Mouse (Mus musculus) heart, adult 2 months (tissue): ENCODE data around the gene Mxd3. TPM values are rescaled to one million over a fixed set of nuclear protein-coding genes. Genes with fewer than 3 reads are reported as not detected.

ENCODE experiments used
- DNase-seq, 2 experiments: peaks; one replicate each; pipeline ENCODE4 v3.0.0; 2021
- H3K27ac ChIP-seq: fragments of 200-600 bp; 2 replicates; pipeline ENCODE4 v1.8.1; 2022
- H3K27me3 ChIP-seq: fragments of 200-500 bp; 2 replicates; pipeline ENCODE4 v1.6.1; 2012; ENCODE audit warnings: mild to moderate bottlenecking, low read length, inconsistent platforms, mixed read lengths; ENCODE audit not compliant: control insufficient read depth, insufficient read depth
- H3K36me3 ChIP-seq: fragments of 200-500 bp; 2 replicates; pipeline ENCODE4 v1.6.1; 2012; ENCODE audit warnings: low read length, inconsistent platforms; ENCODE audit not compliant: control insufficient read depth, insufficient read depth
- H3K4me1 ChIP-seq: fragments of 200-500 bp; 2 replicates; pipeline ENCODE4 v1.6.1; 2011; ENCODE audit warnings: low read length; ENCODE audit not compliant: control insufficient read depth, insufficient read depth
- H3K4me3 ChIP-seq: fragments of 200-600 bp; 2 replicates; pipeline ENCODE4 v1.8.1; 2022
- H3K79me2 ChIP-seq: fragments of 200-500 bp; replicated peaks from 2 replicates; pipeline ENCODE4 v1.6.1; 2012; ENCODE audit warnings: mild to moderate bottlenecking, inconsistent platforms, low read length, moderate library complexity, mixed read lengths; ENCODE audit not compliant: control insufficient read depth, insufficient read depth
- H3K9ac ChIP-seq: fragments of 200-500 bp; 2 replicates; pipeline ENCODE4 v1.6.1; 2012; ENCODE audit warnings: low read depth, mild to moderate bottlenecking, control low read depth, inconsistent platforms, low read length, mixed read lengths
- CTCF ChIP-seq: fragments of 200-600 bp; IDR thresholded peaks from 2 replicates; pipeline ENCODE4 v1.8.1; 2022; ENCODE audit warnings: antibody characterized with exemption, mild to moderate bottlenecking, moderate library complexity
- EP300 ChIP-seq: fragments of 200-500 bp; IDR thresholded peaks from 2 replicates; pipeline ENCODE4 v1.6.1; 2011; ENCODE audit warnings: low read depth, low read length, control low read depth; ENCODE audit not compliant: insufficient read depth
- POLR2A ChIP-seq: fragments of 200-500 bp; IDR thresholded peaks from 2 replicates; pipeline ENCODE4 v1.6.1; 2011; ENCODE audit warnings: mild to moderate bottlenecking, low read depth, low read length, control low read depth; ENCODE audit not compliant: insufficient read depth
- WGBS: fragments of 180-500 bp; shearing (Covaris S2); methylation state at CpG from one replicate; pipeline ENCODE4 v1.1.7; 2018; 5-methylcytosine and 5-hydroxymethylcytosine counted together
- intact Hi-C: fragments of 180-260 bp; cut with DNase I; formaldehyde crosslinking; loops from one replicate; pipeline ENCODE4 v1.15.1; 2025
- polyA plus RNA-seq: library from polyadenylated mRNA; depleted of rRNA; stranded (reverse); fragments of >200 nt; gene quantifications from 2 replicates; pipeline ENCODE4 v1.2.3, GENCODE M21; 2012; rRNA removed
- total RNA-seq, 2 experiments: library from RNA; stranded (reverse); gene quantifications; 2 replicates each; pipeline ENCODE4 v1.2.3; 2021

The Mxd3 gene
- total and polyA plus RNA-seq, 3 experiments, result 0.21 TPM; not detected in 2

- H3K4me1 ChIP-seq, result no peaks in the 10 kb centered on the region
- no peak overlapping the region for H3K27ac ChIP-seq
- no peak for DNase-seq
- intact Hi-C loops, result no loop called here
- no peaks in the 10 kb centered on the region; the same call in 1 of the 2 replicates for H3K79me2 ChIP-seq
- WGBS, result 90% methylated on average over 5 of the region's 5 CpGs
- H3K36me3 ChIP-seq, result peaks cover 4% of the 10 kb centered on the region
- H3K27me3 ChIP-seq, result no peaks in the 10 kb centered on the region
- no peak overlapping the region for H3K4me3 ChIP-seq
- H3K9ac ChIP-seq, result no peak overlapping the region
- TF ChIP-seq EP300, result no peak
- TF ChIP-seq POLR2A, result no peak
- no peak for TF ChIP-seq CTCF
Measured at GRCm38 (mm10) chr13:55277203-55277602, 52.4 kb downstream of the Mxd3 start.

Other genes with a start within 250 kb of the Mxd3 start
- 10 to 100 TPM; 20.3 to 20.5 TPM for gene Uimc1, start 229.5 kb downstream of the Mxd3 start, total RNA-seq
- gene Uimc1, start 229.5 kb downstream of the Mxd3 start, polyA plus RNA-seq, result 9.9 and 11.0 TPM in 2 replicates
- gene Zfp346, start 224.5 kb downstream of the Mxd3 start, total RNA-seq, result 10 to 100 TPM; 17.1 to 20.6 TPM
- gene Zfp346, start 224.5 kb downstream of the Mxd3 start, polyA plus RNA-seq, result 14.3 and 23.4 TPM in 2 replicates
- gene Gm17617, start 196.3 kb downstream of the Mxd3 start, total RNA-seq, result not detected
- not detected in 2 replicates for gene Gm17617, start 196.3 kb downstream of the Mxd3 start, polyA plus RNA-seq
- gene Fgfr4, start 177.2 kb downstream of the Mxd3 start, total RNA-seq, result under 1 TPM; 0.07 to 0.21 TPM
- 0.21 and 0.70 TPM in 2 replicates for gene Fgfr4, start 177.2 kb downstream of the Mxd3 start, polyA plus RNA-seq
- 10 to 100 TPM; 52.5 to 55.8 TPM for gene Nsd1, start 120.0 kb downstream of the Mxd3 start, total RNA-seq
- gene Nsd1, start 120.0 kb downstream of the Mxd3 start, polyA plus RNA-seq, result 11.0 and 18.4 TPM in 2 replicates
- 10 to 100 TPM; 37.4 to 40.8 TPM for gene Prelid1, start 9.3 kb downstream of the Mxd3 start, total RNA-seq
- 67.4 and 70.1 TPM in 2 replicates for gene Prelid1, start 9.3 kb downstream of the Mxd3 start, polyA plus RNA-seq
- 10 to 100 TPM; 29.1 to 37.2 TPM for gene Rab24, start 7.9 kb downstream of the Mxd3 start, total RNA-seq
- gene Rab24, start 7.9 kb downstream of the Mxd3 start, polyA plus RNA-seq, result 60.6 and 68.9 TPM in 2 replicates
- gene Lman2, start 33.0 kb upstream of the Mxd3 start, total RNA-seq, result 10 to 100 TPM; 50.5 to 52.2 TPM
- 52.6 and 83.6 TPM in 2 replicates for gene Lman2, start 33.0 kb upstream of the Mxd3 start, polyA plus RNA-seq
- under 1 TPM; 0.23 to 0.73 TPM for gene Rgs14, start 39.9 kb upstream of the Mxd3 start, total RNA-seq
- gene Rgs14, start 39.9 kb upstream of the Mxd3 start, polyA plus RNA-seq, result 0.97 and 1.9 TPM in 2 replicates
- gene Slc34a1, start 68.4 kb upstream of the Mxd3 start, total RNA-seq, result not detected
- 0.16 and 0.18 TPM in 2 replicates for gene Slc34a1, start 68.4 kb upstream of the Mxd3 start, polyA plus RNA-seq
- not detected for gene Pfn3, start 85.4 kb upstream of the Mxd3 start, total RNA-seq
- not detected in 2 replicates for gene Pfn3, start 85.4 kb upstream of the Mxd3 start, polyA plus RNA-seq
- not detected for gene F12, start 97.0 kb upstream of the Mxd3 start, total RNA-seq
- gene F12, start 97.0 kb upstream of the Mxd3 start, polyA plus RNA-seq, result 0.23 TPM in 1 of 2 replicates, not detected in the other
- gene Grk6, start 115.2 kb upstream of the Mxd3 start, total RNA-seq, result 10 to 100 TPM; 17.1 to 19.5 TPM
- gene Grk6, start 115.2 kb upstream of the Mxd3 start, polyA plus RNA-seq, result 22.5 and 29.0 TPM in 2 replicates
- under 1 TPM; 0.86 to 0.94 TPM for gene Prr7, start 134.4 kb upstream of the Mxd3 start, total RNA-seq
- gene Prr7, start 134.4 kb upstream of the Mxd3 start, polyA plus RNA-seq, result 0.53 and 1.1 TPM in 2 replicates
- gene Dbn1, start 158.3 kb upstream of the Mxd3 start, total RNA-seq, result 1 to 10 TPM; 4.8 to 9.3 TPM
- 10.4 and 11.5 TPM in 2 replicates for gene Dbn1, start 158.3 kb upstream of the Mxd3 start, polyA plus RNA-seq
- gene Pdlim7, start 183.9 kb upstream of the Mxd3 start, total RNA-seq, result 10 to 100 TPM; 46.9 to 54.0 TPM
- gene Pdlim7, start 183.9 kb upstream of the Mxd3 start, polyA plus RNA-seq, result 86.3 and 98.2 TPM in 2 replicates
- 1 to 10 TPM; 1.9 to 2.4 TPM for gene Dok3, start 199.5 kb upstream of the Mxd3 start, total RNA-seq
- 3.7 and 7.3 TPM in 2 replicates for gene Dok3, start 199.5 kb upstream of the Mxd3 start, polyA plus RNA-seq
- gene Ddx41, start 206.8 kb upstream of the Mxd3 start, total RNA-seq, result 10 to 100 TPM; 13.0 to 13.9 TPM
- 20.7 and 21.1 TPM in 2 replicates for gene Ddx41, start 206.8 kb upstream of the Mxd3 start, polyA plus RNA-seq
- 10 to 100 TPM; 11.2 to 13.0 TPM for gene Fam193b, start 241.3 kb upstream of the Mxd3 start, total RNA-seq
- gene Fam193b, start 241.3 kb upstream of the Mxd3 start, polyA plus RNA-seq, result 43.9 and 46.1 TPM in 2 replicates
- 10 to 100 TPM; 85.5 to 95.7 TPM for gene Tmed9, start 243.9 kb upstream of the Mxd3 start, total RNA-seq
- 64.5 and 91.4 TPM in 2 replicates for gene Tmed9, start 243.9 kb upstream of the Mxd3 start, polyA plus RNA-seq